Mouse (Mus musculus) kidney, adult 2 months (tissue): ENCODE results near the gene 2900026A02Rik.

Experiments used
- CTCF ChIP-seq: fragments of 200-500 bp; conservative IDR thresholded peaks from 2 replicates; pipeline ENCODE4 v1.5.1; 2011; ENCODE audit warnings: low read depth, mild to moderate bottlenecking, control low read depth, low read length, moderate library complexity, mixed read lengths; ENCODE audit not compliant: insufficient read depth, insufficient read length
- POLR2A ChIP-seq: fragments of 200-500 bp; IDR thresholded peaks from one replicate; pipeline ENCODE4 v1.6.1; 2011; ENCODE audit warnings: low read depth, low read length, control low read depth

DNA sequence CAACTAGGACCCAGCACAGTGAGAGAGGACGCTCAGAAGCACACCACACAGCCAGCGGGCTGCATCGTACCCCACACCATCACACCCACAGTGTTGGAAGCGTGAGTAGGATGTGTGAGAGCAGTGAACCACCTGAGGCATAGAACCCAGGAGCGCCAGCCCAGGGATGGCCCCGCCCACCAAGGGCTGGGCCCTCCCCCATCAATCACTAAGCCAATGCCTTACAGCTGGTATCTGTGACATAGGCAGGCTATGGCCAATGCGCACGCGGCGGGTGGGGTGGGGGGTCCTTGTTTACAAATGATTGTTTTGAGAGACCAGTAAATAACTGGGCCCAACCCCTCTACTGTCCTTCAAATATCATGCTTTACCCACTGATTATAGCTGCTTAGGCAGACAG is 105.1 kb downstream of the 2900026A02Rik start:
- TF ChIP-seq POLR2A: no peak
- TF ChIP-seq CTCF: no peak
